Mouse (Mus musculus) liver, embryonic 13.5 days (tissue): ENCODE data around the gene Tlx2. TPM values are rescaled to one million over a fixed set of nuclear protein-coding genes. Genes with fewer than 3 reads are reported as not detected.
A peak's percentile ranks its signal among the peaks of the same experiment; 100 is the strongest.

Experiments
- ATAC-seq: fragments of 200-750 bp; cut with Nextera tagmentation; 2 replicates; pipeline ENCODE4 v1.8.0; 2017; ENCODE audit warnings: low read depth, mild to moderate bottlenecking, moderate number of reproducible peaks, moderate library complexity
- DNase-seq: peaks from one replicate; pipeline ENCODE4 v3.0.0; 2022
- H3K27ac ChIP-seq: fragments of 300-500 bp; sonication (generic); 2 replicates; pipeline ENCODE4 v1.5.1; 2015; ENCODE audit warnings: moderate library complexity, mild to moderate bottlenecking, inconsistent platforms
- H3K27me3 ChIP-seq: fragments of 300-500 bp; sonication (generic); 2 replicates; pipeline ENCODE4 v1.6.1; 2015; ENCODE audit warnings: mild to moderate bottlenecking, inconsistent platforms
- H3K36me3 ChIP-seq: fragments of 300-500 bp; sonication (generic); 2 replicates; pipeline ENCODE4 v1.6.1; 2015; ENCODE audit warnings: mild to moderate bottlenecking, inconsistent platforms
- H3K4me1 ChIP-seq: fragments of 300-500 bp; sonication (generic); replicated peaks from 2 replicates; pipeline ENCODE4 v1.6.1; 2015; ENCODE audit warnings: inconsistent platforms
- H3K4me2 ChIP-seq: fragments of 300-500 bp; sonication (generic); 2 replicates; pipeline ENCODE4 v1.6.1; 2015; ENCODE audit warnings: inconsistent platforms, mild to moderate bottlenecking, moderate library complexity
- H3K4me3 ChIP-seq: fragments of 300-500 bp; sonication (generic); replicated peaks from 2 replicates; pipeline ENCODE4 v1.5.1; 2015; ENCODE audit warnings: mild to moderate bottlenecking, inconsistent platforms
- H3K9ac ChIP-seq: fragments of 300-500 bp; sonication (generic); 2 replicates; pipeline ENCODE4 v1.6.1; 2015; ENCODE audit warnings: mild to moderate bottlenecking, inconsistent platforms
- H3K9me3 ChIP-seq: fragments of 300-500 bp; sonication (generic); replicated peaks from 2 replicates; pipeline ENCODE4 v1.6.1; 2016; ENCODE audit warnings: inconsistent platforms
- WGBS: fragments of 180-500 bp; shearing (Covaris S2); methylation state at CpG from one replicate; pipeline ENCODE4 v1.1.7; 2015; ENCODE audit not compliant: insufficient replicate concordance; 5-methylcytosine and 5-hydroxymethylcytosine counted together
- polyA plus RNA-seq: library from polyadenylated mRNA; unstranded; fragments of >200 nt; fragmentation: Nextera tagmentation; extraction: Ambion mirVana; gene quantifications from 2 replicates; pipeline ENCODE4 v1.2.1, GENCODE M21; 2015

Gene Tlx2
- polyA plus RNA-seq: 0.14 TPM in 1 of 2 replicates, not detected in the other

DNA sequence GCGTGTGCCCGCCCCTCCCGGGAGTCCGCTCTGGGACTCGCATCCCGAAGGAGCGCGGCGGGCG lies at the start of gene Tlx2:
Tlx2 (minus strand) TSS at position 47 of the 64 bp plus-strand sequence.
- H3K4me3 ChIP-seq: peak within 1 kb of the TSS; percentile 38
- peak within 1 kb of the TSS; percentile 53 for H3K4me2 ChIP-seq
- no peak within 1 kb of the TSS for H3K27ac ChIP-seq
- DNase-seq (no peak), ATAC-seq (no peak)
- no peaks in the 10 kb centered on the region for H3K9me3 ChIP-seq
- peaks cover 34% of the 10 kb centered on the region for H3K4me1 ChIP-seq
- 4% methylated on average over 10 of the region's 10 CpGs for WGBS
- no peak within 1 kb of the TSS for H3K9ac ChIP-seq
- H3K36me3 ChIP-seq: no peaks in the 10 kb centered on the region
- H3K27me3 ChIP-seq: peaks cover 100% of the 10 kb centered on the region

GRCm38 (mm10) chr6:83119734-83120051 lies 49.6 kb upstream of the Tlx2 start:
- no peak for DNase-seq
- ATAC-seq: no peak
- peaks cover 80% of the 10 kb centered on the region for H3K4me1 ChIP-seq
- no peaks in the 10 kb centered on the region for H3K9me3 ChIP-seq
- peak overlapping the region; percentile 94 for H3K27ac ChIP-seq
- peak overlapping the region; percentile 73 for H3K4me3 ChIP-seq
- H3K9ac ChIP-seq: peak overlapping the region; percentile 72
- no peaks in the 10 kb centered on the region for H3K27me3 ChIP-seq
- peaks cover 41% of the 10 kb centered on the region for H3K36me3 ChIP-seq
- peak overlapping the region; percentile 97 for H3K4me2 ChIP-seq
- WGBS: 84% methylated on average over 7 of the region's 7 CpGs

GRCm38 (mm10) chr6:83118825-83119733 lies 49.0 kb upstream of the Tlx2 start:
- Histone ChIP-seq H3K4me2 (peak overlapping the region; percentile 97), H3K4me1 (peaks cover 82% of the 10 kb centered on the region)

GRCm38 (mm10) chr6:83118369-83118768 lies 48.3 kb upstream of the Tlx2 start:
- Histone ChIP-seq H3K4me2 (no peak overlapping the region), H3K4me3 (no peak overlapping the region), H3K27ac (peak overlapping the region; percentile 94; the same call in 1 of the 2 replicates), H3K9me3 (no peaks in the 10 kb centered on the region), H3K36me3 (peaks cover 38% of the 10 kb centered on the region), H3K9ac (no peak overlapping the region), H3K27me3 (no peaks in the 10 kb centered on the region), H3K4me1 (peaks cover 82% of the 10 kb centered on the region)
- WGBS: 84% methylated on average over 11 of the region's 11 CpGs
- DNase-seq (no peak), ATAC-seq (no peak)

More at GRCm38 (mm10) chr6:83118825-83119733, 49.0 kb upstream of the Tlx2 start:
- peak overlapping the region; percentile 72 for H3K9ac ChIP-seq
- H3K36me3 ChIP-seq: peaks cover 41% of the 10 kb centered on the region
- H3K27me3 ChIP-seq: no peaks in the 10 kb centered on the region
- 0 out of 2 replicates have a peak overlapping the region, but pooled peaks have one; percentile 73 for H3K4me3 ChIP-seq
- WGBS: 66% methylated on average over 14 of the region's 14 CpGs
- no peak for ATAC-seq
- no peaks in the 10 kb centered on the region for H3K9me3 ChIP-seq
- no peak for DNase-seq
- H3K27ac ChIP-seq: peak overlapping the region; percentile 94

DNA sequence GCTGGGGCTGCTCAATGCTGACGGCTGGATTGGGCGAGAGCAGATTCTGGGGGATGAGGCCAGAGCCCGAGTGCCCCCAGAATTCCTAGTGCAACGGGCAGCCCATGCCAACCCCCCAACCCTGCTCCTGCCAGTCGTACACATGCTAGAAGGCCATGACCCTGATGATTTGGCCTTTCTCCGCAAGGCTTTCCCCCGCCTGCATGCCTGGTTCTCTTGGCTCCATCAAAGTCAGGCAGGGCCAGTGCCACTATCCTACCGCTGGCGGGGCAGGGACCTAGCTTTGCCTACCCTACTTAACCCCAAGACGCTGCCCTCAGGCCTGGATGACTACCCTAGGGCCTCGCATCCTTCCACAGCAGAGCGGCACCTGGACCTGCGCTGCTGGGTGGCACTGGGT lies 47.5 kb upstream of the Tlx2 start:
- Histone ChIP-seq H3K4me1 (peaks cover 76% of the 10 kb centered on the region), H3K9me3 (no peaks in the 10 kb centered on the region), H3K27ac (peak overlapping the region; percentile 31; the same call in 1 of the 2 replicates), H3K4me2 (0 out of 2 replicates have a peak overlapping the region, but pooled peaks have one; percentile 97), H3K27me3 (no peaks in the 10 kb centered on the region), H3K9ac (peak overlapping the region; percentile 96; the same call in 1 of the 2 replicates), H3K4me3 (no peak overlapping the region), H3K36me3 (peaks cover 32% of the 10 kb centered on the region)
- WGBS: 87% methylated on average over 13 of the region's 13 CpGs
- DNase-seq (no peak), ATAC-seq (no peak)

DNA sequence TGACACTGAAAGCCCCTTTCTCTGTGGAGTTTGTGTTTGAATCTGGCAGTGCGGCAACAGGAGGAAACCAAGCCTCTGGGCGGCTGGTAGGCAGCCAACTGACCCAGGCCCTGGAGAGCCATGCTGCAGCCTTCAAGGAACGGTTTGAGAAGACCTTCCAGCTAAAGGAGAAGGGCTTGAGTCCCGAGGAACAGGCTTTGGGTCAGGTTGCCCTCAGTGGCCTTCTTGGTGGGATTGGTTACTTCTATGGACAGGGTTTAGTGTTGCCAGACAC lies 47.0 kb upstream of the Tlx2 start:
- 91% methylated on average over 4 of the region's 4 CpGs for WGBS
- H3K27me3 ChIP-seq: no peaks in the 10 kb centered on the region
- ATAC-seq (no peak), DNase-seq (no peak)
- peak overlapping the region; percentile 96 for H3K9ac ChIP-seq
- H3K27ac ChIP-seq: peak overlapping the region; percentile 93; the same call in 1 of the 2 replicates
- H3K36me3 ChIP-seq: peaks cover 32% of the 10 kb centered on the region
- no peaks in the 10 kb centered on the region for H3K9me3 ChIP-seq
- peak overlapping the region; percentile 89 for H3K4me3 ChIP-seq
- peaks cover 75% of the 10 kb centered on the region for H3K4me1 ChIP-seq
- peak overlapping the region; percentile 97 for H3K4me2 ChIP-seq

GRCm38 (mm10) chr6:83116373-83117164 lies 46.5 kb upstream of the Tlx2 start:
- ATAC-seq (no peak), DNase-seq (no peak)
- Histone ChIP-seq H3K36me3 (peaks cover 32% of the 10 kb centered on the region), H3K4me2 (peak overlapping the region; percentile 97), H3K27me3 (no peaks in the 10 kb centered on the region), H3K9ac (peak overlapping the region; percentile 96), H3K4me1 (peaks cover 78% of the 10 kb centered on the region), H3K9me3 (no peaks in the 10 kb centered on the region), H3K27ac (peak overlapping the region; percentile 93), H3K4me3 (peak overlapping the region; percentile 89)
- 66% methylated on average over 11 of the region's 11 CpGs for WGBS

GRCm38 (mm10) chr6:83115682-83116372 lies 45.7 kb upstream of the Tlx2 start:
- WGBS: 2% methylated on average over 48 of the region's 48 CpGs
- H3K4me2 ChIP-seq: peak overlapping the region; percentile 97
- H3K9ac ChIP-seq: peak overlapping the region; percentile 96
- H3K27ac ChIP-seq: peak overlapping the region; percentile 93
- H3K4me1 ChIP-seq: peaks cover 84% of the 10 kb centered on the region
- ATAC-seq (peak; percentile 57), DNase-seq (no peak)
- peaks cover 40% of the 10 kb centered on the region for H3K36me3 ChIP-seq
- peak overlapping the region; percentile 89 for H3K4me3 ChIP-seq
- H3K27me3 ChIP-seq: no peaks in the 10 kb centered on the region
- no peaks in the 10 kb centered on the region for H3K9me3 ChIP-seq

DNA sequence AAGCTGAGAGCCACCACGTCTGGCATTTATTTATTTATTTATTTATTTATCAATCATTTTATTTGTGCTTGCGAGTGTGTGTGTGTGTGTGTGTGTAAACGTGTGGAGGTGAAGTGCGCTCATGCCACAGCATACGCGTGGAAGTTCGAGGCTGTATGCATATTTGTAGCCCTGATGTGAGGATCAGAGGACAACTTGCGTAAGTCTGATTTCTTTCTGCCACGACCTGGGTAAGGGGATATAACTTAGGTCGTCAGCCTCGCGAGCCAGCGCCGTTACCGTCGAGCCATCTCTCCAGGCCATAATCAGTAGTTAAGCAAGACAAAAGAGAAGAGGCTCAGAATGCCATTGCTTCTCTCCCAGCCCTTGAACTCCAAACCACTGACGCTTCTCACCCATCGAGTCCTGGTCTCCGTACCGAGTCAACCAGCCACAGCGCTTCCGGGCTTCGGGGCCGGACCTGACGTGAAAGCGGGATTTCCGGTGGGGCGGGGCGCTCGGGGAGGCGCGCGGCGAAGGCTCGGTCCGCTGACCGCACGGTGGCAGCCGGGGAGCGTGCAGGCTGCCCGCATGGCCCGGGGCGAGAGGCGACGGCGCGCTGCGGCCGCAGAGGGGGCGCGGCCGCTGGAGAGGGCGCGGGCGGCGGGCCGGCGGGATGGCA lies 45.0 kb upstream of the Tlx2 start, which contains the start of gene Mogs:
Mogs (plus strand) TSS at position 486 of the 661 bp plus-strand sequence.
- DNase-seq (peak; percentile 90), ATAC-seq (peak; percentile 90)
- peak within 1 kb of the TSS; percentile 93 for H3K27ac ChIP-seq
- H3K4me3 ChIP-seq: peak within 1 kb of the TSS; percentile 89
- H3K27me3 ChIP-seq: no peaks in the 10 kb centered on the region
- peak within 1 kb of the TSS; percentile 97 for H3K4me2 ChIP-seq
- H3K36me3 ChIP-seq: peaks cover 46% of the 10 kb centered on the region
- peaks cover 84% of the 10 kb centered on the region for H3K4me1 ChIP-seq
- H3K9ac ChIP-seq: peak within 1 kb of the TSS; percentile 96
- WGBS: 2% methylated on average over 58 of the region's 58 CpGs
- H3K9me3 ChIP-seq: no peaks in the 10 kb centered on the region

DNA sequence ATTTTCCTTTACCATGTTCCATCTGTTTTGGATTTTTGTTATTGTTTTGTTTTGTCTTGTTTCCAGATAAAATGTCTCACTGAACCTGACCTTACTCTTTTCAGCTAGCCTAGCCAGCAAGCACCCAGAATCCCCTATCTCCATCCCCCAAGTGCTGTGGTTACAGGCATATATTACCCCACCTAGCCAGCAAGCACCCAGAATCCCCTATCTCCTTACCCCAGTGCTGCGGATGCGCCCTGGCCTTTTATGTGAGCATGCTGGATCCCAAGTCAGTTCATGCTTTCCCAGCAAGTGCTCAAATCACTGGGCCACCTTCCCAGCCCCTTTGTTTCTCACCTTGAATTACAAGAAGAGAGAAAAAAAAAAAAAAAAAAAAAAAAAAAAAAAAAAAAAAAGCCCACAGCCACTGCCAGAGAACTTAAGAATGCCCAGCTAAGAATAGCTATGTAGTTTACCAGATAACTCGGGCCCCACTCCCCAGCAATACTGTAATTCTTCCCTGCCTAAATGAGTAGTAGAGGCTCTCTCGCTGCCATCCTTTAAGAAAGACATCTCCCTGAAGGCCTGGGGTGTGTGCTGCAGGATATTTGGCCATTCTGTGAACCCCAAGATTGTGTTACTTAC lies 41.5 kb upstream of the Tlx2 start:
- H3K36me3 ChIP-seq: peaks cover 23% of the 10 kb centered on the region
- peak overlapping the region; percentile 96 for H3K27ac ChIP-seq
- H3K4me2 ChIP-seq: peak overlapping the region; percentile 10; the same call in 1 of the 2 replicates
- H3K4me1 ChIP-seq: peaks cover 75% of the 10 kb centered on the region
- no peak overlapping the region for H3K4me3 ChIP-seq
- 50% methylated on average over 4 of the region's 4 CpGs for WGBS
- no peak overlapping the region for H3K9ac ChIP-seq
- no peaks in the 10 kb centered on the region for H3K9me3 ChIP-seq
- ATAC-seq: no peak
- H3K27me3 ChIP-seq: no peaks in the 10 kb centered on the region
- DNase-seq: no peak
